Mouse (Mus musculus): ENCODE data around the gene Cbr3.
"Not testable (repeated sequence)": the region's sequence is repeated elsewhere in the genome, so short reads cannot be mapped to it uniquely, and the experiment has no call there.

Cbr3 gene

DNA sequence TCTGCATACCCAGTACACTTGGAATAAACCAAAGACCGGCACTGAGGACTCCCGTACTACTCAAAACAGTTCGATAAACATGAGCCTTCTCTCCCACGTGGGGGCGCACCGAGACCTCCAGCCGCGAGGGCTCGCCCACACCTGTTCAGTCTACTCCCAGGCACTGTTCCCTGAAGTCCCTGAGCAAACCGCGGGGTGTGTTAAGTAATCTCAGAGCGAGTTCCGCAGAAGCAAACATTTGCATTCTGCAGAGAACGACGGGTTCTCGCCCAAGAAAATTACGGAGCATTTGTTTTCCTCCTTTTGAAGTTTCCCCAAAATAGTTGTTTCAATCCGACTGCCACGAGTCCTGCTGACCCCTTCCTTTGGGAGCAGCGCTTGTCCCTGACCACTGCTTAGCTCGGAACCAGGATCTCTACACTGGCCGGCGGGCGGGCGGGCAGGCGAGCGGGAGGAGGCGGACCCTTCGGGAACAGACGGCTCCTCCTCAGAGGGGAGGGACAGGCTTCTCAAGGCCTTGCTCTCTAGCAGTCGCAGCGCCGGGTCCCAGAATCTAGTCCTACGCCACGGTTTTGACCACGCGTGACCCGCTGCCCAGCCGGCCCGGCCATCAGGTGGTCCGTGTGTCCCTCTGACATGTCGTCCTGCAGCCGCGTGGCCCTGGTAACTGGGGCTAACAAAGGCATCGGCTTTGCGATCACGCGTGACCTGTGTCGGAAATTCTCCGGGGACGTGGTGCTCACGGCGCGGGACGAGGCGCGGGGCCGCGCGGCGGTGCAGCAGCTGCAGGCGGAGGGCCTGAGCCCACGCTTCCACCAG lies at the start of gene Cbr3:
Gene Cbr3 (plus strand): TSS at position 527 of the 819 bp plus-strand sequence.
- peak; percentile 83 to 94 for DNase-seq (ENCODE audit: inconsistent age in 2 of 2, low spot score in 1 of 2)

- no peak for DNase-seq (ENCODE audit: inconsistent age in 2 of 2, low spot score in 1 of 2)
Observed at GRCm38 (mm10) chr16:93644006-93644405, 39.0 kb upstream of the Cbr3 start.

GRCm38 (mm10) chr16:93648441-93649183 lies 34.4 kb upstream of the Cbr3 start:
- no peak for DNase-seq (ENCODE audit: inconsistent age in 2 of 2, low spot score in 1 of 2)

GRCm38 (mm10) chr16:93667976-93668375 lies 15.0 kb upstream of the Cbr3 start:
- no peak for DNase-seq (ENCODE audit: inconsistent age in 2 of 2, low spot score in 1 of 2)

GRCm38 (mm10) chr16:93669521-93669920 lies 13.5 kb upstream of the Cbr3 start:
- no peak for DNase-seq (ENCODE audit: inconsistent age in 2 of 2, low spot score in 1 of 2)

DNA sequence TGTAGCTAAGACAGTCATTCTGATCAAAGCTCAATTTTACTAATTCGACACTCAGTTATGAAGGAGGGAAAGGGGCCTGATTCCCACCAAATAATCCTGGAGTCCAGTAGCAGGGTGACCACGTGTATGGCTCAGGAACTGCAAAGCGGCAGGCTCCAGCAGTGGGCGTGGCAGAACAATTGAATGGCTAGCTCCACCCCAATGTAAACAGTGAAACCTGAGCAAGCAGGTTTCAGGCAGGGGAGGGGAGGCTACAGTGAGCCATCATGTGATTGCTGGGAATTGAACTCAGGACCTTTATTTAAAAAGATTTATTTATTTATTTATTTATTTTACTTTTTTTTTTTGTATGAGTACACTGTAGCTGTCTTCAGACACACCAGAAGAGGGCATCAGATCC lies 12.5 kb upstream of the Cbr3 start:
- DNase-seq (ENCODE audit: inconsistent age in 2 of 2, low spot score in 1 of 2) = not testable (repeated sequence)

DNA sequence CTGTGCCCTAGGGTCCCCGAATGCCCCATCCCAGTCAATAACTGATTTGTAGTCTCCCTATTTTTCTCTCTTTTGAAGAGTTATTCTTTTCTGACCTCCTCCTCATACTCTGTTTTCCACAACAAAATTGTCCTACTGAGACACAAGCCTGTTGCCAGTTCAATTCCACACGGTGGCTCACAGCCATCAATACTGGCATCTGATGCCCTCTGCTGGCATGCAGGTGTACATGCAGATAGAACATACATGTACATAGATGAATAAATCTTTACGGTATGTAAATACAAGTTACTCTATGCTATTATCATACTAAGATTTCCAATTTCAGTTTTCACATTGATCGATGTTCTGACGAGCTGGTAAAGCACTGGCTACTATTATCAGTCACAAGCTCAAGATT lies 12.0 kb upstream of the Cbr3 start:
- DNase-seq (ENCODE audit: inconsistent age in 2 of 2, low spot score in 1 of 2) = no peak

DNA sequence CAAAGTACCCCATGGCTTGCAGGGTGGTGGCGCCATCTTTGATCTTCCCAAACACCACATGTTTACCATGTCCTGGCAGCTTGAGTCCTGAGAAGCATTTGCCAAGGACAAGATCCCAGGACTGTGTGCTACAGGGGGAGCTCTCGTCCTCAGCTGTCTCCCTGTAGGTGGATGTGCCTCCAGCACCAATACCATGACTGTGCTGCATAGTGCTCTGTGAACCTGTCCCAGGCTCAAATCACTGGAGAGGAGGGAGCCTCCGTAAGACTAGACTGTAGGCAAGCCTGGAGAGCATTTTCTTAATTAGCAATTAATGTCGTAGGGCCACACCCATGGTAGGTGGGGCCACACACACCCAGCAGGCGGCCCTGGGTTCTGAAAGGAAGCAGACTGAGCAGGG lies 6.6 kb upstream of the Cbr3 start:
- DNase-seq (ENCODE audit: inconsistent age in 2 of 2, low spot score in 1 of 2) = no peak

DNA sequence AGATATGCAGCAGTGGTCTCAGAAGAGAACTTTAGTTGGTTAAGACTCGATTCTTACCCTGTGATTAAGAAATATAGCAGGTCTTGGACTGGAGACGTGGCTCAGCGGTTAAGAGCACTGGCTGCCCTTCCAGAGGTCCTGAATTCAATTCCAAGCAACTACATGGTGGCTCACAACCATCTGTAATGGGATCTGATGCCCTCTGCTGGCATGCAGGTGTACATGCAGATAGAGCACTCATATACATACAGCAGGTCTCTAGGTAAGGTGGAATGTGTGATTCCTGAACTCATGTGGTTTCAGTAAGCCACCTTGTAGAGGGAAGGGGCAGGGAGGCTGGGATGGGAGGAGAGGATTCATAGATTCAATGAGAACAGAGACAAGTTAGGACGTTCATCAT lies 4.8 kb upstream of the Cbr3 start:
- no peak for DNase-seq (ENCODE audit: inconsistent age in 2 of 2, low spot score in 1 of 2)

- DNase-seq (ENCODE audit: inconsistent age in 2 of 2, low spot score in 1 of 2) = no peak
Observed at GRCm38 (mm10) chr16:93679165-93679564, 3.9 kb upstream of the Cbr3 start.

- DNase-seq (ENCODE audit: inconsistent age in 2 of 2, low spot score in 1 of 2) = no peak
Observed at GRCm38 (mm10) chr16:93682156-93682688, 793 bp upstream of the Cbr3 start.

GRCm38 (mm10) chr16:93683508-93684236 lies 657 bp downstream of the Cbr3 start:
- DNase-seq (ENCODE audit: inconsistent age in 2 of 2, low spot score in 1 of 2) = peak; percentile 57 to 78

GRCm38 (mm10) chr16:93684441-93684840 lies 1.4 kb downstream of the Cbr3 start:
- no peak for DNase-seq (ENCODE audit: inconsistent age in 2 of 2, low spot score in 1 of 2)

GRCm38 (mm10) chr16:93685783-93686182 lies 2.8 kb downstream of the Cbr3 start:
- not testable (repeated sequence) for DNase-seq (ENCODE audit: inconsistent age in 2 of 2, low spot score in 1 of 2)

DNA sequence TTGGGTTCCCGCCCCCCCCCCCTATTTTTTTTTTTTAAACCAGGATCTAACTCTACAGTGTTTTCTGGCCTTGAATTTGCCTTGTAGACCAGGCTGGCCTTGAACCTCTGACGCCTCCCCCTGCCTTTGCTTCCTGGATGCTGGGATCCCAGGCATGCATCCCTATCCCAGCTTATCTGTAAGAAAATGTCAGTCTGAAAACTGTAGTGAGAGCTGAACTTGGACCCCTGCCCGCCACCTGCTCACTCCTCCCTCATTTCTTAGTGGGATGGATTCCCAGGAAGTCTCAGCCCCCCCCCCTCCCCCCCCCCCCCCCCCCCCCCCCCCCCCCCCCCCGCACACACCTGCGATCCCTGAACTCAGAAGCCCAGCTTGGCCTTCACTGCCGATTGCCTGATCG lies 3.4 kb downstream of the Cbr3 start:
- no peak for DNase-seq (ENCODE audit: inconsistent age in 2 of 2, low spot score in 1 of 2)

GRCm38 (mm10) chr16:93686945-93687344 lies 3.9 kb downstream of the Cbr3 start:
- peak in 1 of 2 experiments; percentile 73 for DNase-seq (ENCODE audit: inconsistent age in 2 of 2, low spot score in 1 of 2)

GRCm38 (mm10) chr16:93691206-93691841 lies 8.3 kb downstream of the Cbr3 start:
- no peak for DNase-seq (ENCODE audit: inconsistent age in 2 of 2, low spot score in 1 of 2)

- no peak for DNase-seq (ENCODE audit: inconsistent age in 2 of 2, low spot score in 1 of 2)
Observed at GRCm38 (mm10) chr16:93692744-93693143, 9.7 kb downstream of the Cbr3 start.

- DNase-seq (ENCODE audit: inconsistent age in 2 of 2, low spot score in 1 of 2) = no peak
Observed at GRCm38 (mm10) chr16:93707116-93707515, 24.1 kb downstream of the Cbr3 start.

- DNase-seq (ENCODE audit: inconsistent age in 2 of 2, low spot score in 1 of 2) = no peak
Observed at GRCm38 (mm10) chr16:93709217-93709616, 26.2 kb downstream of the Cbr3 start.

DNA sequence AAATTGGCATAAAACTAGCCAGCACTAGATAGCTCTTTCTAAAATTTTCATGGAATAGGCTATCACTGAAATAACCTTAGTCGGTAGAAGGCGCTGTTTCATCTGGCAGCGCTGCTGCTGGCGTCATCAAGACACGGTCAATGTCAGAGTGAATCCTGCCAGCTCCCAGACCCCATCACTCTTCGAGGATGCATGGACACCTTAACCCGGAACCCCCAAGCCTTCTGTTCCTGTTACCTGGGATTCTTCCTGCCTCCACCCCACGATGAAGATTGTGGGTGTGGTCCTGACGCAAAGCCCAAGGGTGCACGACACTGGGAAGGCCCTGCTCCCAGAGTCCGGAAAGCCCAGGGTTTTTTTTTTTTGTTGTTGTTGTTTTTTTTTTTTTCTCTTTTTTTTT lies 27.9 kb downstream of the Cbr3 start:
- DNase-seq (ENCODE audit: inconsistent age in 2 of 2, low spot score in 1 of 2) = peak; percentile 80 to 94

Data from adrenal gland, adult (tissue).